Mouse (Mus musculus) liver, embryonic 16.5 days (tissue): ENCODE measurements around the gene Exoc3l. TPM values are rescaled to one million over a fixed set of nuclear protein-coding genes. Genes with fewer than 3 reads are reported as not detected.

Source experiments
- ATAC-seq: fragments of 200-750 bp; cut with Nextera tagmentation; 2 replicates; pipeline ENCODE4 v1.8.0; 2017; ENCODE audit warnings: low read depth, mild to moderate bottlenecking, moderate number of reproducible peaks, moderate library complexity
- H3K27ac ChIP-seq: fragments of 300-500 bp; sonication (generic); 2 replicates; pipeline ENCODE4 v1.5.1; 2014; ENCODE audit warnings: mild to moderate bottlenecking, low read length
- H3K27me3 ChIP-seq: fragments of 300-500 bp; sonication (generic); 2 replicates; pipeline ENCODE4 v1.6.1; 2014; ENCODE audit warnings: low read depth, low read length, mixed read lengths; ENCODE audit not compliant: control insufficient read depth, insufficient read depth
- H3K36me3 ChIP-seq: fragments of 300-500 bp; sonication (generic); 2 replicates; pipeline ENCODE4 v1.6.1; 2014; ENCODE audit warnings: mild to moderate bottlenecking; ENCODE audit not compliant: control insufficient read depth, insufficient read depth
- H3K4me1 ChIP-seq: fragments of 300-500 bp; sonication (generic); 2 replicates; pipeline ENCODE4 v1.6.1; 2014; ENCODE audit warnings: low read depth, low read length, mixed read lengths; ENCODE audit not compliant: control insufficient read depth
- H3K4me2 ChIP-seq: fragments of 300-500 bp; sonication (generic); 2 replicates; pipeline ENCODE4 v1.6.1; 2014; ENCODE audit warnings: low read depth, low read length, mixed read lengths
- H3K4me3 ChIP-seq: fragments of 300-500 bp; sonication (generic); 2 replicates; pipeline ENCODE4 v1.5.1; 2014; ENCODE audit warnings: low read depth, mild to moderate bottlenecking, low read length
- H3K9ac ChIP-seq: fragments of 300-500 bp; sonication (generic); 2 replicates; pipeline ENCODE4 v1.6.1; 2014; ENCODE audit warnings: low read depth, low read length
- H3K9me3 ChIP-seq: fragments of 300-500 bp; sonication (generic); replicated peaks from 2 replicates; pipeline ENCODE4 v1.6.1; 2016; ENCODE audit warnings: low read length; ENCODE audit not compliant: control insufficient read depth
- WGBS: fragments of 180-500 bp; shearing (Covaris S2); extraction: QIAGEN DNeasy Blood & Tissue Kit; methylation state at CpG from one replicate; pipeline ENCODE4 v1.1.7; 2014; ENCODE audit not compliant: insufficient replicate concordance; 5-methylcytosine and 5-hydroxymethylcytosine counted together
- polyA plus RNA-seq: library from polyadenylated mRNA; unstranded; fragments of >200 nt; fragmentation: Nextera tagmentation; extraction: Ambion mirVana; gene quantifications from 2 replicates; pipeline ENCODE4 v1.2.1, GENCODE M21; 2015

Exoc3l gene
- polyA plus RNA-seq, 1 experiment from 2014 or later = 6.5 TPM

DNA sequence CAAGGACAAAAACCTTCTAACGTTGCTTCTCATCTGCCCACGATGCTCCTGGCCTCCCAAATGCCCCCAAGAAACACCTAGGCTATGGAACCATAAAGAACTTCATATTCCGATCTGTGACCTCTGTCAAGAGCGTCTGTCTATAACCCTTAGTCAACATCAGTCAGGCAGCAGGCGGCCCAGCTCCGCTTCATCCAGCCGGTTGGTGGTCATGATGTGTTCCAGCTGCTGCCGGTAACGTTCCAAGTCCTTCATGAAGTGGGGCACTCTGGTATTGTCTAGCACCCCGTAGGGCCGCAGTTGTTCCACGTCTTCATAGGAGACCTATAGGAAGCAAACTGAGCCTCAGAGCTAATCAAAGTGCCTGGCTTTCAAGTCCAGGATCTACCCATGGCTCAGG lies 14.1 kb downstream of the Exoc3l start:
- no peak for ATAC-seq
- 81% methylated on average over 12 of the region's 12 CpGs for WGBS
- H3K27me3 ChIP-seq = peaks cover 44% of the 10 kb centered on the region

GRCm38 (mm10) chr8:105280567-105280966 lies 15.3 kb downstream of the Exoc3l start:
- Histone ChIP-seq H3K4me2 (no peak overlapping the region), H3K4me1 (peaks cover 23% of the 10 kb centered on the region), H3K9me3 (no peaks in the 10 kb centered on the region), H3K36me3 (no peaks in the 10 kb centered on the region), H3K27me3 (peaks cover 57% of the 10 kb centered on the region), H3K4me3 (no peak overlapping the region), H3K9ac (no peak overlapping the region), H3K27ac (no peak overlapping the region)
- 33% methylated on average over 3 of the region's 3 CpGs for WGBS
- ATAC-seq = no peak

More for the DNA sequence above, 14.1 kb downstream of the Exoc3l start:
- Histone ChIP-seq H3K9me3 (no peaks in the 10 kb centered on the region), H3K27ac (no peak overlapping the region), H3K36me3 (no peaks in the 10 kb centered on the region), H3K4me3 (no peak overlapping the region), H3K4me1 (peaks cover 16% of the 10 kb centered on the region), H3K9ac (no peak overlapping the region), H3K4me2 (no peak overlapping the region)

DNA sequence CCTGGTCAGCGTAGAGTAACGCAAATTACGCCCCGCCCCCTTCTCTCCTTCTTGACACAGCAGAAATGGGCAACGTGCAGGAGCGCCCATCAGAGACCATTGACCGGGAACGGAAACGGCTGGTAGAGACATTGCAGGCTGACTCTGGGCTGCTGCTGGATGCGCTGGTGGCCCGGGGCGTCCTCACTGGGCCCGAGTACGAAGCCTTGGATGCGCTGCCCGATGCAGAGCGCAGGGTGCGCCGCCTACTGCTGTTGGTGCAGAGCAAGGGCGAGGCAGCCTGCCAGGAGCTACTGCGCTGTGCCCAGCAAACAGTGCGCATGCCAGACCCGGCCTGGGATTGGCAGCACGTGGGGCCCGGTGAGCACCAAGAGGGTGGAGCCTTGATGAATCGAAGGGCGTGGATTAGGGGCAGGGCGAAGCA lies 17.0 kb downstream of the Exoc3l start:
- H3K4me2 ChIP-seq = peak overlapping the region; percentile 31; the same call in 1 of the 2 replicates
- H3K36me3 ChIP-seq = no peaks in the 10 kb centered on the region
- peak; percentile 59 for ATAC-seq
- H3K27ac ChIP-seq = no peak overlapping the region
- H3K27me3 ChIP-seq = peaks cover 66% of the 10 kb centered on the region
- H3K4me3 ChIP-seq = peak overlapping the region; percentile 9; the same call in 1 of the 2 replicates
- H3K9me3 ChIP-seq = no peaks in the 10 kb centered on the region
- peaks cover 23% of the 10 kb centered on the region for H3K4me1 ChIP-seq
- H3K9ac ChIP-seq = no peak overlapping the region
- WGBS = under 1% methylated on average over 28 of the region's 28 CpGs

DNA sequence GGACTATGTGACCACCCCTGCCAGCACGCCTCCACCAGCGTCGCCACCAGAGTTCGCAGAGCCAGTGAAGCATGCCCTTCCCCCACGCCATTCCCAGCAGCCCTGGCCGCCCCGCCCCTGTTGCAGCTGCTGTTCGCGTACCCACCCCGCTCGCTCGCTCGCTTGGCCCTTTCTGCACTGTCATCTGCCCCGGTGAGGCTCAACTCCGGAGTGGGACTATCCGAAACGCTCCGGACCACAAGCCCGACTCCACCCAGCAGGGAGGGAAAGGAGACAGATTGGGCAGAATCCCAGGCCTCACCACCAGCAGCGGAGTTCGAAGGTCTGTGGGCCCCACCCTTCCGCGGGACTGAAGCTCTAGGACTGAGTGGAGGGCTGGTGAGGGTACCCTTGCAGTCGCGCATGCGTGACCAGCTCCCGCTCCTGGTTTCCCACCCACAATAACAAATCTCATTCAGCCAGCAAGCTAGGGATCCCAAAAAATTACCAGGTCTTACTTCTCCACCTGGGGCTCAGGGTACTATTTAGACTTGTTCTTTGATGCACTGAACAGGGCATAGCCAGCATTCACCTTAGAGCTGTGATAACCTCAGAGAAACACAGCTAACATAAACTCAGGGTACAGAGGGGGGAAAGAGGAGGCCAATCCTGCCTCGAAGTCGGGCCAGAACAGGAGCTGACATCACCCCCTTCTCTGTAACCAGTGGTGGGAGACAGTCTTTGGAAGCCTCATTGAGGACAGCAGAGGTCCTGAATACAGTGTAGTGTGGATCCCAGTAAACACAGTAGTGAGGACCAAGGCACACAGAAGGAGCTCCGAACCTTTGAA lies 19.4 kb downstream of the Exoc3l start:
- Histone ChIP-seq H3K9ac (no peak overlapping the region), H3K4me2 (peak overlapping the region; percentile 51), H3K9me3 (no peaks in the 10 kb centered on the region), H3K4me1 (peaks cover 15% of the 10 kb centered on the region), H3K27me3 (peaks cover 88% of the 10 kb centered on the region), H3K36me3 (no peaks in the 10 kb centered on the region), H3K27ac (no peak overlapping the region), H3K4me3 (peak overlapping the region; percentile 40)
- ATAC-seq = peak; percentile 56
- 4% methylated on average over 29 of the region's 30 CpGs for WGBS

- no peak within 1 kb of the TSS for H3K9ac ChIP-seq
- ATAC-seq = no peak
- peak within 1 kb of the TSS; percentile 40 for H3K4me3 ChIP-seq
- H3K9me3 ChIP-seq = no peaks in the 10 kb centered on the region
- peaks cover 15% of the 10 kb centered on the region for H3K4me1 ChIP-seq
- peaks cover 94% of the 10 kb centered on the region for H3K27me3 ChIP-seq
- 7% methylated on average over 10 of the region's 10 CpGs for WGBS
- no peak within 1 kb of the TSS for H3K27ac ChIP-seq
- H3K36me3 ChIP-seq = no peaks in the 10 kb centered on the region
- peak within 1 kb of the TSS; percentile 51 for H3K4me2 ChIP-seq
Observed at GRCm38 (mm10) chr8:105275840-105276239, 20.1 kb downstream of the Exoc3l start, which contains the start of gene Nol3. Nol3 (plus strand) TSS chr8:105276140.

- no peak overlapping the region for H3K27ac ChIP-seq
- H3K9ac ChIP-seq = no peak overlapping the region
- H3K9me3 ChIP-seq = no peaks in the 10 kb centered on the region
- 8% methylated on average over 11 of the region's 11 CpGs for WGBS
- no peaks in the 10 kb centered on the region for H3K36me3 ChIP-seq
- H3K4me3 ChIP-seq = no peak overlapping the region
- peaks cover 17% of the 10 kb centered on the region for H3K4me1 ChIP-seq
- H3K27me3 ChIP-seq = peaks cover 96% of the 10 kb centered on the region
- ATAC-seq = no peak
- no peak overlapping the region for H3K4me2 ChIP-seq
Observed at GRCm38 (mm10) chr8:105275387-105275786, 20.5 kb downstream of the Exoc3l start.

DNA sequence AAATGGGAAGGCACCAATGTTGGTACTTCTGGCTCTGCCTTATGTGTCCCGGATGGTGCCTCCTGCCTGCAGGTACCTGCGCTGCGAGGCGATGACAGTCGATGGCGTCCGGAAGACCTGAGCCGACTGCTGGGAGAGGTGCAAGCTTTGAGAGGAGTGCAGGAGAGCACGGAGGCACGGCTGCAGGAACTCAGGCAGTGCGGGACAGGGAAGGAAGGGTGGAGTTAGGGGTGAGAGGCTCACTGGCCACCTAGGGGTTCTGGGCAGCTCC lies 25.1 kb downstream of the Exoc3l start:
- peaks cover 14% of the 10 kb centered on the region for H3K4me1 ChIP-seq
- H3K4me3 ChIP-seq = no peak overlapping the region
- H3K27ac ChIP-seq = no peak overlapping the region
- H3K4me2 ChIP-seq = no peak overlapping the region
- no peaks in the 10 kb centered on the region for H3K9me3 ChIP-seq
- WGBS = 5% methylated on average over 11 of the region's 11 CpGs
- H3K27me3 ChIP-seq = peaks cover 97% of the 10 kb centered on the region
- H3K36me3 ChIP-seq = no peaks in the 10 kb centered on the region
- ATAC-seq = no peak
- H3K9ac ChIP-seq = no peak overlapping the region

- no peak overlapping the region for H3K9ac ChIP-seq
- no peaks in the 10 kb centered on the region for H3K9me3 ChIP-seq
- H3K4me2 ChIP-seq = peak overlapping the region; percentile 57
- no peak for ATAC-seq
- 6% methylated on average over 39 of the region's 39 CpGs for WGBS
- H3K27ac ChIP-seq = no peak overlapping the region
- H3K27me3 ChIP-seq = peaks cover 92% of the 10 kb centered on the region
- H3K4me1 ChIP-seq = peaks cover 14% of the 10 kb centered on the region
- H3K36me3 ChIP-seq = no peaks in the 10 kb centered on the region
- H3K4me3 ChIP-seq = no peak overlapping the region; the same call in 1 of the 2 replicates
Observed at GRCm38 (mm10) chr8:105270101-105270915, 25.6 kb downstream of the Exoc3l start.
